Mouse (Mus musculus) neural tube, embryonic 11.5 days (tissue): ENCODE data around the gene Itpripl2. TPM values are rescaled to one million over a fixed set of nuclear protein-coding genes. Genes with fewer than 3 reads are reported as not detected.

ENCODE experiments used
- ATAC-seq: fragments of 200-750 bp; cut with Nextera tagmentation; 2 replicates; pipeline ENCODE4 v1.8.0; 2017; ENCODE audit warnings: moderate number of reproducible peaks, mild to moderate bottlenecking, moderate TSS enrichment, moderate library complexity; ENCODE audit not compliant: insufficient read depth, low FRiP score, low TSS enrichment
- DNase-seq: peaks from one replicate; pipeline ENCODE4 v3.0.0-alpha.2; 2015; ENCODE audit warnings: low spot score
- H3K27ac ChIP-seq: fragments of 300-500 bp; sonication (generic); 2 replicates; pipeline ENCODE4 v1.5.1; 2014; ENCODE audit warnings: low read depth, mild to moderate bottlenecking, low read length
- H3K27me3 ChIP-seq: fragments of 300-500 bp; sonication (generic); 2 replicates; pipeline ENCODE4 v1.6.1; 2014; ENCODE audit warnings: mild to moderate bottlenecking, low read length, mixed read lengths; ENCODE audit not compliant: control insufficient read depth, insufficient read depth
- H3K36me3 ChIP-seq: fragments of 300-500 bp; sonication (generic); 2 replicates; pipeline ENCODE4 v1.6.1; 2014; ENCODE audit warnings: mild to moderate bottlenecking, low read length, moderate library complexity, mixed read lengths; ENCODE audit not compliant: control insufficient read depth, insufficient read depth
- H3K4me1 ChIP-seq: fragments of 300-500 bp; sonication (generic); 2 replicates; pipeline ENCODE4 v1.6.1; 2014; ENCODE audit warnings: low read length, mixed read lengths; ENCODE audit not compliant: control insufficient read depth, insufficient read depth
- H3K4me2 ChIP-seq: fragments of 300-500 bp; sonication (generic); 2 replicates; pipeline ENCODE4 v1.6.1; 2014; ENCODE audit warnings: low read depth, mild to moderate bottlenecking, moderate library complexity
- H3K4me3 ChIP-seq: fragments of 300-500 bp; sonication (generic); 2 replicates; pipeline ENCODE4 v1.5.1; 2014; ENCODE audit warnings: low read depth, low read length
- H3K9ac ChIP-seq: fragments of 300-500 bp; sonication (generic); 2 replicates; pipeline ENCODE4 v1.6.1; 2014; ENCODE audit warnings: mild to moderate bottlenecking, low read length
- H3K9me3 ChIP-seq: fragments of 300-500 bp; sonication (generic); 2 replicates; pipeline ENCODE4 v1.6.1; 2016; ENCODE audit warnings: low read length; ENCODE audit not compliant: control insufficient read depth
- WGBS: fragments of 180-500 bp; shearing (Covaris S2); extraction: QIAGEN DNeasy Blood & Tissue Kit; methylation state at CpG from one replicate; pipeline ENCODE4 v1.1.7; 2014; 5-methylcytosine and 5-hydroxymethylcytosine counted together
- polyA plus RNA-seq: library from polyadenylated mRNA; unstranded; fragments of >200 nt; fragmentation: Nextera tagmentation; extraction: Ambion mirVana; gene quantifications from 2 replicates; pipeline ENCODE4 v1.2.1, GENCODE M21; 2014

The Itpripl2 gene
- polyA plus RNA-seq, 1 experiment from 2014 or later = 1.1 TPM

- no peak overlapping the region for H3K27ac ChIP-seq
- ATAC-seq (peak; percentile 52), DNase-seq (peak; percentile 32)
- H3K4me1 ChIP-seq = peaks cover 15% of the 10 kb centered on the region
- no peak overlapping the region for H3K4me3 ChIP-seq
- no peak overlapping the region for H3K9ac ChIP-seq
- no peak overlapping the region for H3K4me2 ChIP-seq
- no peaks in the 10 kb centered on the region for H3K36me3 ChIP-seq
- no peaks in the 10 kb centered on the region for H3K27me3 ChIP-seq
- no peaks in the 10 kb centered on the region for H3K9me3 ChIP-seq
- WGBS = 43% methylated on average over 16 of the region's 16 CpGs
Observed at GRCm38 (mm10) chr7:118461400-118462136, 30.2 kb downstream of the Itpripl2 start.

GRCm38 (mm10) chr7:118453722-118454121 is 38.1 kb downstream of the Itpripl2 start:
- no peaks in the 10 kb centered on the region for H3K27me3 ChIP-seq
- H3K27ac ChIP-seq = no peak overlapping the region
- no peaks in the 10 kb centered on the region for H3K9me3 ChIP-seq
- H3K4me1 ChIP-seq = 0 out of 2 replicates have a peak, but pooled peaks cover 2% of the 10 kb centered on the region
- WGBS = 78% methylated on average over 4 of the region's 4 CpGs
- no peak for DNase-seq
- no peak overlapping the region for H3K4me2 ChIP-seq
- H3K36me3 ChIP-seq = no peaks in the 10 kb centered on the region
- no peak overlapping the region for H3K9ac ChIP-seq
- no peak overlapping the region for H3K4me3 ChIP-seq
- no peak for ATAC-seq

GRCm38 (mm10) chr7:118452940-118453339 is 38.8 kb downstream of the Itpripl2 start:
- Histone ChIP-seq H3K9me3 (no peaks in the 10 kb centered on the region), H3K36me3 (no peaks in the 10 kb centered on the region), H3K4me3 (no peak overlapping the region), H3K4me1 (peaks cover 6% of the 10 kb centered on the region), H3K27ac (no peak overlapping the region), H3K4me2 (no peak overlapping the region), H3K9ac (no peak overlapping the region), H3K27me3 (peaks cover 3% of the 10 kb centered on the region; the same call in 1 of the 2 replicates)
- DNase-seq = no peak
- ATAC-seq = no peak
- WGBS = 39% methylated on average over 2 of the region's 2 CpGs

GRCm38 (mm10) chr7:118448134-118448967 is 43.4 kb downstream of the Itpripl2 start, which contains the start of gene Syt17:
TSS of gene Syt17 (minus strand) at chr7:118448222.
- ATAC-seq = peak; percentile 67
- WGBS = 1% methylated on average over 54 of the region's 58 CpGs

GRCm38 (mm10) chr7:118447291-118448133 is 44.3 kb downstream of the Itpripl2 start:
- H3K4me3 ChIP-seq = peak overlapping the region; percentile 59
- no peaks in the 10 kb centered on the region for H3K9me3 ChIP-seq
- peak; percentile 76 for DNase-seq
- ATAC-seq = peak; percentile 75
- H3K4me2 ChIP-seq = peak overlapping the region; percentile 94
- peak overlapping the region; percentile 73 for H3K9ac ChIP-seq
- WGBS = under 1% methylated on average over 62 of the region's 65 CpGs
- H3K27ac ChIP-seq = 0 out of 2 replicates have a peak overlapping the region, but pooled peaks have one; percentile 27
- H3K4me1 ChIP-seq = peaks cover 13% of the 10 kb centered on the region
- peaks cover 10% of the 10 kb centered on the region; the same call in 1 of the 2 replicates for H3K27me3 ChIP-seq
- no peaks in the 10 kb centered on the region for H3K36me3 ChIP-seq

More at GRCm38 (mm10) chr7:118448134-118448967, 43.4 kb downstream of the Itpripl2 start, which contains the start of gene Syt17:
- 0 out of 2 replicates have a peak within 1 kb of the TSS, but pooled peaks have one; percentile 27 for H3K27ac ChIP-seq
- peak within 1 kb of the TSS; percentile 94 for H3K4me2 ChIP-seq
- no peaks in the 10 kb centered on the region for H3K9me3 ChIP-seq
- peak within 1 kb of the TSS; percentile 59 for H3K4me3 ChIP-seq
- H3K27me3 ChIP-seq = peaks cover 10% of the 10 kb centered on the region; the same call in 1 of the 2 replicates
- no peaks in the 10 kb centered on the region for H3K36me3 ChIP-seq
- DNase-seq = peak; percentile 86
- H3K9ac ChIP-seq = peak within 1 kb of the TSS; percentile 73
- peaks cover 13% of the 10 kb centered on the region for H3K4me1 ChIP-seq

- Histone ChIP-seq H3K9me3 (no peaks in the 10 kb centered on the region), H3K9ac (no peak overlapping the region), H3K36me3 (no peaks in the 10 kb centered on the region), H3K27ac (no peak overlapping the region), H3K27me3 (peaks cover 10% of the 10 kb centered on the region; the same call in 1 of the 2 replicates), H3K4me2 (no peak overlapping the region), H3K4me1 (peaks cover 11% of the 10 kb centered on the region), H3K4me3 (no peak overlapping the region)
- DNase-seq (no peak), ATAC-seq (no peak)
- 62% methylated on average over 7 of the region's 7 CpGs for WGBS
Observed at GRCm38 (mm10) chr7:118443895-118444485, 47.8 kb downstream of the Itpripl2 start.

GRCm38 (mm10) chr7:118443371-118443770 is 48.4 kb downstream of the Itpripl2 start:
- DNase-seq (no peak), ATAC-seq (no peak)
- peaks cover 10% of the 10 kb centered on the region for H3K4me1 ChIP-seq
- no peaks in the 10 kb centered on the region for H3K9me3 ChIP-seq
- no peak overlapping the region for H3K27ac ChIP-seq
- H3K4me2 ChIP-seq = no peak overlapping the region
- H3K36me3 ChIP-seq = no peaks in the 10 kb centered on the region
- H3K4me3 ChIP-seq = no peak overlapping the region
- H3K9ac ChIP-seq = no peak overlapping the region
- WGBS = 6% methylated on average over 9 of the region's 9 CpGs
- H3K27me3 ChIP-seq = peaks cover 10% of the 10 kb centered on the region; the same call in 1 of the 2 replicates

GRCm38 (mm10) chr7:118441535-118441934 is 50.2 kb downstream of the Itpripl2 start:
- WGBS = 83% methylated on average over 6 of the region's 6 CpGs
- Histone ChIP-seq H3K27ac (no peak overlapping the region), H3K27me3 (0 out of 2 replicates have a peak, but pooled peaks cover under 1% of the 10 kb centered on the region), H3K4me3 (no peak overlapping the region), H3K9ac (no peak overlapping the region), H3K4me1 (no peaks in the 10 kb centered on the region), H3K4me2 (no peak overlapping the region), H3K36me3 (no peaks in the 10 kb centered on the region), H3K9me3 (no peaks in the 10 kb centered on the region)
- DNase-seq (no peak), ATAC-seq (no peak)
